Mouse (Mus musculus) heart, embryonic 16.5 days (tissue): ENCODE data around the gene Wdr24. TPM values are rescaled to one million over a fixed set of nuclear protein-coding genes. Genes with fewer than 3 reads are reported as not detected.
A peak's percentile ranks its signal among the peaks of the same experiment; 100 is the strongest.

ENCODE experiments used
- ATAC-seq: fragments of 200-750 bp; cut with Nextera tagmentation; replicated peaks from 2 replicates; pipeline ENCODE4 v1.8.0; 2017; ENCODE audit warnings: moderate number of reproducible peaks; ENCODE audit not compliant: insufficient read depth, low FRiP score; ENCODE audit errors: extremely low read depth
- H3K27ac ChIP-seq: fragments of 300-500 bp; sonication (generic); 2 replicates; pipeline ENCODE4 v1.5.1; 2014; ENCODE audit warnings: mild to moderate bottlenecking, low read length, control low read depth, moderate library complexity
- H3K27me3 ChIP-seq: fragments of 300-500 bp; sonication (generic); 2 replicates; pipeline ENCODE4 v1.6.1; 2014; ENCODE audit warnings: low read length, mixed read lengths; ENCODE audit not compliant: control insufficient read depth, insufficient read depth
- H3K36me3 ChIP-seq: fragments of 300-500 bp; sonication (generic); 2 replicates; pipeline ENCODE4 v1.6.1; 2014; ENCODE audit not compliant: control insufficient read depth, insufficient read depth
- H3K4me1 ChIP-seq: fragments of 300-500 bp; sonication (generic); 2 replicates; pipeline ENCODE4 v1.6.1; 2014; ENCODE audit warnings: low read length, mixed read lengths; ENCODE audit not compliant: control insufficient read depth, insufficient read depth
- H3K4me2 ChIP-seq: fragments of 300-500 bp; sonication (generic); 2 replicates; pipeline ENCODE4 v1.6.1; 2014; ENCODE audit warnings: low read depth, mild to moderate bottlenecking, control low read depth, low read length
- H3K4me3 ChIP-seq: fragments of 300-500 bp; sonication (generic); 2 replicates; pipeline ENCODE4 v1.5.1; 2014; ENCODE audit warnings: mild to moderate bottlenecking, control low read depth, low read length
- H3K9ac ChIP-seq: fragments of 300-500 bp; sonication (generic); 2 replicates; pipeline ENCODE4 v1.6.1; 2014; ENCODE audit warnings: low read length, control low read depth
- H3K9me3 ChIP-seq: fragments of 300-500 bp; sonication (generic); replicated peaks from 2 replicates; pipeline ENCODE4 v1.6.1; 2016; ENCODE audit warnings: low read length; ENCODE audit not compliant: control insufficient read depth
- WGBS: fragments of 180-500 bp; shearing (Covaris S2); extraction: QIAGEN DNeasy Blood & Tissue Kit; methylation state at CpG from one replicate; pipeline ENCODE4 v1.1.7; 2014; 5-methylcytosine and 5-hydroxymethylcytosine counted together
- polyA plus RNA-seq: library from polyadenylated mRNA; unstranded; fragments of >200 nt; fragmentation: Nextera tagmentation; extraction: Ambion mirVana; gene quantifications from 2 replicates; pipeline ENCODE4 v1.2.1, GENCODE M21; 2015

Gene Wdr24
- 18.7 and 19.8 TPM in 2 replicates for polyA plus RNA-seq

DNA sequence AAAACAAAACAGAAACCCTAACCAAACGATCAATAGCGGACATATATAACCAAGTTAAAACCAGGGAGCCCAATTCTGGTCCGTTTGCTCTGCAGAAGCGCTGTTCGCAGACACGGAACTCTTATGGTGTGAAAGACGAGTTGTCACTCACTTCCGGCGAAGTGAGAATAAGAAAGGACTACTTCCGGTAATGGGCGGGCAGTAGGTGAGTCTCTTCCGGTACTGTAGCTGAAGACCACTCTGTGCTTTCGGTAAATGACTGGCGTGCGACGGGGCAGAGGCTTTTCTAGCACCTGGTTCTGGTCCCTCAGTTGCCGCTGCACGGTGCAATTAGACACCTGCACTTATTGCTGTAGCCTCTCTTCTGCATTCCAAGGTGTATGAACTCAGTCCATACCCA lies at the start of gene Wdr24:
Wdr24 (plus strand) TSS at position 176 of the 400 bp plus-strand sequence.
- Histone ChIP-seq H3K4me3 (peak within 1 kb of the TSS; percentile 78), H3K36me3 (0 out of 2 replicates have a peak, but pooled peaks cover 18% of the 10 kb centered on the region), H3K4me1 (peaks cover 18% of the 10 kb centered on the region), H3K4me2 (peak within 1 kb of the TSS; percentile 91), H3K27me3 (peaks cover 28% of the 10 kb centered on the region), H3K9me3 (no peaks in the 10 kb centered on the region), H3K9ac (peak within 1 kb of the TSS; percentile 83), H3K27ac (peak within 1 kb of the TSS; percentile 56)
- ATAC-seq = peak; percentile 67
- 0% methylated on average over 18 of the region's 18 CpGs for WGBS

DNA sequence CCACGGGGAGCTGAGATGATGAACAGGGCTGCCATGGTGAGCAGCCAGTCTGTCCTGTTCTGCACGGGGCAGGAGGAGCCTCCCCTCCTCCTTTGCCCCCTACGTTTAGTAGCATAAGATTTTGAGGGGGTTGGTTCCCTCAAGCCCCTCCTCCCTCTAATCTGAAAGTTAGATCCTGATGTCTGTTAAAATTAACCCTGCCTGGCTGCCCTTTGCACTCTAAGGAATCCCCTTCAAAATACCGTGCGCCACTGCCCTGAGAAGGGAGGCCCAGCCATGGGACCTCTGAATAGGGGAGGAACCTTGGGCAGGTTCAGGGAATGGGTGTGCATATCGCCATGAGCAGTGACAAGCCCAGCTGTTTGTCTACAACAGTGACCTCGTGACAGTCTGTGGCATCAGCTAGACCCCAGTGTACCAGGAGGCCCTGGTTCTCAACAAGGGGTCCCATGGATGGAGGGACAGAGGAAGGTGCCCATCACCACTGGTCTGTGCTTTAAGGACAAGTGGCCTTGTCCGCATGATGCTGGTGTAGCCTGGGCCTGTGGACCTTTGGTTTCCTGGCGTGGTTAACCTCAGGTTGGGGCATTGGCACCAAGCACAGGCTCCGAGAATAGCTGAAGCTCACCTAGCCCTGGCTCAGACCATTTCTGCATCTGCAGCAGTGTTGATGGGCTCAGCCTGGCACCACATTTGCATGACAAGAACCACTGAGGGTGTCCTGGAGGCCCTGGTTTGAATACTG lies 47.9 kb upstream of the Wdr24 start:
- Histone ChIP-seq H3K4me3 (no peak overlapping the region), H3K27me3 (no peaks in the 10 kb centered on the region; the same call in 1 of the 2 replicates), H3K27ac (no peak overlapping the region), H3K9ac (no peak overlapping the region), H3K36me3 (peaks cover 23% of the 10 kb centered on the region), H3K4me2 (no peak overlapping the region), H3K4me1 (peaks cover 7% of the 10 kb centered on the region), H3K9me3 (no peaks in the 10 kb centered on the region)
- WGBS = 75% methylated on average over 10 of the region's 10 CpGs
- ATAC-seq = no peak

DNA sequence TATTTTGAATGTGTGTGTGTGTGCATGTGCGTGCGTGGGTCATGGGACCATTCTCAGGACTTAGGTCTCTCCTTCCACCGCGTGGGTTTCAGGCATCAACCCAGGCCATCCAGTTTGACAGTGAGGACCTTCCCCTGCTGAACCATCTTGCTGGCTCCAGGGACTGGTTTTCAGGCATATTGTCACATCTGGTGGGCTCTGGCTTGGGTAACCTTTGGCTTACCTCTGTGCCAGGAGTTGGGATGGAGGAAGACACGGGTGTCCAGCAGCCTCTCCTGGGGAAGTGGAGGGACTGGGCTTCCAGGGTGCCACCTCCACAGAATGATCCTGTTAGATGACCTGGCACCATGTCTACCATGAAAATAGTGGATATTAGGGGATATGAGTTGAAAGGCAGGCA lies 45.5 kb upstream of the Wdr24 start:
- Histone ChIP-seq H3K27me3 (no peaks in the 10 kb centered on the region), H3K9ac (no peak overlapping the region), H3K4me2 (no peak overlapping the region), H3K9me3 (no peaks in the 10 kb centered on the region), H3K27ac (no peak overlapping the region), H3K4me3 (no peak overlapping the region), H3K36me3 (peaks cover 37% of the 10 kb centered on the region), H3K4me1 (peaks cover 9% of the 10 kb centered on the region)
- 86% methylated on average over 5 of the region's 5 CpGs for WGBS
- no peak for ATAC-seq

DNA sequence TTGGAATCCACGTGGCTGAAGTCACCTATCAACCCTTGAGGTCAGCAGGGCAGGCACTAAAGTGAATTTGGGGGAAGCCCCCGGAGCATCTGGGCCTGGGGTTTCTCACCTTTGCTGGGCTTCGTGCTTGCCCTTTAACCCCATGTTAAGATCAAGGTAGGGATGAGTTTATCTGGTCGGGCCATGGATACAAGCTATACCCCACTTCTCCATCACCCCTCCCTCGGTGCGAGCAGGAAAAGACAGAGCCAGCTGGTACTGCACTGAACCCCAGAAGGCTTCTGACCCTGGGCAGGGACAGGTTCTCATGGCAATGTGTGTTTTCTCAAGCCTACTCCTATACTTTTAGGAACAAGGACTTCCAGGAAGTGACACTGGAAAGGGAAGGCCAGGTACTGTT lies 42.1 kb upstream of the Wdr24 start:
- H3K36me3 ChIP-seq = peaks cover 37% of the 10 kb centered on the region
- no peak overlapping the region for H3K4me3 ChIP-seq
- H3K4me1 ChIP-seq = peaks cover 22% of the 10 kb centered on the region
- no peaks in the 10 kb centered on the region for H3K9me3 ChIP-seq
- H3K27ac ChIP-seq = no peak overlapping the region
- H3K9ac ChIP-seq = no peak overlapping the region
- 75% methylated on average over 6 of the region's 6 CpGs for WGBS
- no peak overlapping the region for H3K4me2 ChIP-seq
- no peaks in the 10 kb centered on the region for H3K27me3 ChIP-seq
- ATAC-seq = no peak

DNA sequence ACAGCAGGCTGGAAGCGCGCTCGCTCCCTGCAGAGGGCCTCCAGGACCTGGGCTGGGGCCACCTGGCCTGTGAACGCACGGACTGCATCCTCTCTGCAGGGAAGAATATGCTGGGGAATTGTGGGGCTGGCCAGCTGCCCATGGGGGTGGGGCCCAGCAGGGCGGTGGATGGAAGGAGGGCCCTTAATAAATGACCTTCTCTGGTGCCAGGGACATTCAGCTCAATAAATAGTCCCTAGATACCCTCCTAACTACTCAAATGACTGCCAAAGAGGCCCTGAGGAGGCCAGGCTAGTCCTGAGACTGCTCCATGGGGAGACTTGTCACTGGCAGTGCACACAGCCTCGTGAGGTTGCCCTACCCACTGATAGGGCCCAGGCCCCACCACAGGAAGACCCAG lies 40.3 kb upstream of the Wdr24 start:
- Histone ChIP-seq H3K9me3 (no peaks in the 10 kb centered on the region), H3K27ac (peak overlapping the region; percentile 70), H3K27me3 (no peaks in the 10 kb centered on the region), H3K4me2 (no peak overlapping the region), H3K4me3 (no peak overlapping the region), H3K9ac (0 out of 2 replicates have a peak overlapping the region, but pooled peaks have one; percentile 4), H3K36me3 (peaks cover 30% of the 10 kb centered on the region), H3K4me1 (peaks cover 22% of the 10 kb centered on the region)
- WGBS = 54% methylated on average over 7 of the region's 7 CpGs
- no peak; the same call in 1 of the 2 replicates for ATAC-seq

DNA sequence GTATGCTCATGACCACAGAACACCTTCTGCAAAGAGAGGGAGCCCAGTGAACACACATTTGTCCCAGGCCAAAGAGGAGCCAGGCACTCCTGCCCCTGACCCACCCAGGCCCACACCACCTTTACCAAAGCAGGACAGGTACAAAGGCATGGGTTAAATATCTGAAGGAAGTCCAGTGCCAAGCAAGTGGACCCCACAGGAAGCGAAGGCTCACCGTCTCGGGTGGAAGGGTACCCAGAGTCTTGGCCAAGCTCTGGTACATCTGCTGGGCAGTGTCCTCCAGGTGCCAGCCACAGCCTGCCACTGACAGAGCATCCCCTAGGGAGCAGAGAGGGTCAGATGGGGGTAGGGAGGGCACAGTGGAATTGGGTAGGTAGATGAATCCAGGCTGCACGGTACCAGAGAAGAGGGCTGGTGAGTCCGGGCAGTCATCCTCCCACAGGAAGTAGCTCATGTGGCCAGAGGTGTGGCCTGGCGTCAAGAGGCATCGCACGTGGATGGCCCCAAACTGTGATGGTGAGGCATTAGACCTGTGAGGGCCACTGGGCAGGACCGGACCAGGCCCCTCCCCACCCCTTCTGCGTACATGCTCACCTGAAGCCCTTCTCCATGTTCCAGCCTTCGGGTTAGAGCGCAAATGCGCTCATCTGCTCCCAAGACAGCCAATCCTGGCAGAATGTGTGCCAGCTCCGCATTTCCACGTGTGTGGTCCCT lies 39.4 kb upstream of the Wdr24 start:
- no peaks in the 10 kb centered on the region for H3K9me3 ChIP-seq
- ATAC-seq = no peak
- H3K36me3 ChIP-seq = peaks cover 23% of the 10 kb centered on the region
- H3K9ac ChIP-seq = peak overlapping the region; percentile 77
- WGBS = 78% methylated on average over 15 of the region's 15 CpGs
- H3K27ac ChIP-seq = no peak overlapping the region; the same call in 1 of the 2 replicates
- peak overlapping the region; percentile 85 for H3K4me3 ChIP-seq
- H3K4me2 ChIP-seq = peak overlapping the region; percentile 84
- H3K27me3 ChIP-seq = no peaks in the 10 kb centered on the region
- H3K4me1 ChIP-seq = peaks cover 22% of the 10 kb centered on the region

DNA sequence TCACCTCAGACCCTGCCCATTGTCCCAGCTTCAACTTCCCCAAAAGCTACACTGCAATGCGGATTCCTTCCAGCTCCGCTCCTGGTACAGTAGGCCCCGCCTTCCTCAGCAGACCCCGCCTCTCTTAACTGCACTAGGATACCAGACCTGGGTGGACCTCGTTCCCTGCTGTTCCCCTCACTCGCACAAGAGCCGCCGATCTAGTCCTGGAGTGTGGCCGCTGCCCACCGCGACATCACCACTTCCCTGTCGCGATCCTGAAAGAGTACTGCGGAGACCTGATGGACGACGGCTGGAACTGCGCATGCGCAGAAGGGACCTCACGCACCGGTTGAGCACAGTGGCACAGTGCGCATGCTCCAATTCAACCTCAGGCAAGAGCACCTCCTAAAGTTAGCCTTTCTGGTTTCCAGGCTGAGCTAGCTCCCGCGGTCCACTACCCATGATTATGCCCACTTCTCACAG lies 38.1 kb upstream of the Wdr24 start, which contains the start of gene Haghl:
Haghl (minus strand) TSS at position 393 of the 465 bp plus-strand sequence.
- Histone ChIP-seq H3K4me1 (peaks cover 22% of the 10 kb centered on the region), H3K4me2 (peak within 1 kb of the TSS; percentile 84), H3K27me3 (no peaks in the 10 kb centered on the region), H3K36me3 (peaks cover 16% of the 10 kb centered on the region), H3K9ac (peak within 1 kb of the TSS; percentile 77), H3K9me3 (no peaks in the 10 kb centered on the region), H3K4me3 (peak within 1 kb of the TSS; percentile 85), H3K27ac (peak within 1 kb of the TSS; percentile 94)
- WGBS = under 1% methylated on average over 23 of the region's 23 CpGs
- peak; percentile 88 for ATAC-seq

DNA sequence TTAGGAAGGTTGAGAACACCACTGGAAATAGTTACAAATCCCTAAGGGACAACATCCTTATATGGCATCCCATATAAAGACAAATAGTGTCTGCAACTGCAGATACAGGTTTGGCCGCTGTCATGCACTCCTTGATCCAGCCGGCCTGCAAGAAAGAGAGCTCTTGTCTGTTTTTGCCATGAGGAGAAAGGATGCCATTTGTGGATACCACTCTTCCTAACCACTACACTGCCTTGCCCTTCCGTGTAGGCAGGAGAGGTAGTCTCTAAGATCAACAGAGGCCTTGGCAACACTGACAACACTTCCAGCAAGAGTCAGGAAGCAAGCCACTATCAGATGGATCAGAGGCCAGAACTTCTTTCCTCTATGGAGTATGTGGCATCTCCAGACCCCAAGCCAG lies 37.1 kb upstream of the Wdr24 start, which contains the start of gene Ccdc78:
Ccdc78 (plus strand) TSS at position 301 of the 400 bp plus-strand sequence.
- ATAC-seq = no peak
- Histone ChIP-seq H3K27ac (peak within 1 kb of the TSS; percentile 94), H3K4me3 (peak within 1 kb of the TSS; percentile 85), H3K27me3 (no peaks in the 10 kb centered on the region), H3K4me2 (peak within 1 kb of the TSS; percentile 84), H3K9ac (peak within 1 kb of the TSS; percentile 77), H3K4me1 (peaks cover 27% of the 10 kb centered on the region), H3K9me3 (no peaks in the 10 kb centered on the region), H3K36me3 (peaks cover 13% of the 10 kb centered on the region)
- 66% methylated on average over 3 of the region's 3 CpGs for WGBS
